Mouse (Mus musculus) spleen, postnatal 36 days (tissue): ENCODE measurements at regions not wholly inside any gene's neighbourhood (a gene's known extent, or its start where the extent isn't known, plus 50 kb on each side); places are given as distances from the start of the nearest gene placed in this dataset.
A peak's percentile ranks its signal among the peaks of the same experiment; 100 is the strongest.
"Not testable (repeated sequence)": the region's sequence is repeated elsewhere in the genome, so short reads cannot be mapped to it uniquely, and the experiment has no call there.

Experiments used
- DNase-seq, 2 experiments: peaks; one replicate each; pipeline ENCODE4 v3.0.0; 2022; ENCODE audit warnings: low spot score in 2 of 2, mixed read lengths in 1 of 2

- DNase-seq: no peak
Observed at GRCm38 (mm10) chr1:165017793-165018192, 82.5 kb upstream of the Xcl1 start.

DNA sequence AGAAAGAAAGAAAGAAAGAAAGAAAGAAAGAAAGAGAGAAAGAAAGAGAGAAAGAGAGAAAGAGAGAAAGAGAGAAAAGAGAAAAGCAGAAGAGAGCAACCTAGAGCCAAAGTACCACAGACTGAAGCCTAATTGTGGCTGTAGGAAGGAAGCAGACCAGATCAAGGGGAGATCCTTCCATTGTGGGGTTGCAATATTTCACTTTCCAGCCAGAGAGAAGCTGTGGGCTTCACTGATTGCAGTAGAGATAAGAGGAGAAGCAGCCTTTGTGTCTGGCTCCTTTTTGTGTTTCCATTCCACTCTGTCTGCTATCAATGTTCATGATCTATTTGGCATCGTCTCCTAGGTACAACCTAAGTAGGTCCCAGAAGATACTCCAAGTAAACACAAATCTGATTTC, 79.0 kb upstream of the Xcl1 start:
- no peak for DNase-seq

- no peak for DNase-seq
Observed at GRCm38 (mm10) chr1:165013428-165013827, 78.1 kb upstream of the Xcl1 start.

GRCm38 (mm10) chr1:165012376-165012775, 77.0 kb upstream of the Xcl1 start:
- no peak for DNase-seq

- peak; percentile 1 to 6 for DNase-seq
Observed at GRCm38 (mm10) chr1:164999515-164999914, 64.2 kb upstream of the Xcl1 start.

GRCm38 (mm10) chr1:164998621-164999020, 63.3 kb upstream of the Xcl1 start:
- DNase-seq: no peak

GRCm38 (mm10) chr1:164997660-164998059, 62.3 kb upstream of the Xcl1 start:
- no peak for DNase-seq

- no peak for DNase-seq
Observed at GRCm38 (mm10) chr1:164994247-164994660, 58.9 kb upstream of the Xcl1 start.

DNA sequence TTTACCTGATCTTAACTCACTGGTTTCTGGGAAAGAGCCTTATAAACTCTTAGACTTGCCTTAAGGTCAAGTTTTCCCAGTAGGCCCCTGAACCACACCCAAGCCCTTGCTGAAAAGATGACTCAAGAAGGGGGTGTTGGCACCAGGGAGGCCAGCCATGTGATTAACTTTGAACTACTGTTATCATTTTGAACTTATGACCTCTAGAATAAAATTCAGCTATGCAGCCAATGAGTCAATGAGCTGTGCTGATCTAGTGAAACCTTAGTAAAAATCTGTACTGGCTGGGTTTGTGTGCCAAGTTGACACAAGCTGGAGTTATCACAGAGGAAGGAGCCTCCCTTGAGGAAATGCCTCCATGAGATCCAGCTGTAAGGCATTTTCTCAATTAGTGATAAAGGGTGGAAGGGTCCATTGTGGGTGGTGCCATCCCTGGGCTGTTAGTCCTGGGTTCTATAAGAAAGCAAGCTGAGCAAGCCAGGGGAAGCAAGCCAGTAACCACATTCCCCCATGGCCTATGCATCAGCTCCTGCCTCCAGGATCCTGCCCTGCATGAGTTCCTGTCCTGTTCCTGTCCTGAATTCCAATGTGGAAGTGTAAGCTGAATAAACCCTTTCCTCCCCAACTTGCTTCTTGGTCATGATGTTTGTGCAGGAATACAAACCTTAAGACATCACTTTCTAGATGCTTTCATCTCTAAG, 58.0 kb upstream of the Xcl1 start:
- DNase-seq: not testable (repeated sequence)

DNA sequence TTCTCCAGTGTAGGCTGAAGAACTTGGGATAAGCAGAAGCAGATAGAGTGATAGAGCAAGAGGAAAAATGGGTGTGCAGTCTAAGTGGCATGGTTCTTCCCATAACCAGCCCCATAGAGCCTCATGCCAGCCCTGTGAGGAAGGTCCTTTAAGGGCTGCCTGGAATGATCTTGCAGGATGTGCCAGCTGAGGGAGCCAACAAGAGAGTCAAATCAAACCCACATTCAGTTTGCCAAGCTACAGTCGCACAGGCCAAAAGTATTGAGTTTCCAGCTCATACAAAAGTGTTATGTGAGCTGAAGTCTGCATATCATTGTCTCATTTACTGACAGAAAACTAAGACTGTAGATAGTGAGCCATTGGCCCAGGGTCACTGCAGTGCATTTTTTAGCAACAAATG, 53.7 kb upstream of the Xcl1 start:
- DNase-seq: no peak

DNA sequence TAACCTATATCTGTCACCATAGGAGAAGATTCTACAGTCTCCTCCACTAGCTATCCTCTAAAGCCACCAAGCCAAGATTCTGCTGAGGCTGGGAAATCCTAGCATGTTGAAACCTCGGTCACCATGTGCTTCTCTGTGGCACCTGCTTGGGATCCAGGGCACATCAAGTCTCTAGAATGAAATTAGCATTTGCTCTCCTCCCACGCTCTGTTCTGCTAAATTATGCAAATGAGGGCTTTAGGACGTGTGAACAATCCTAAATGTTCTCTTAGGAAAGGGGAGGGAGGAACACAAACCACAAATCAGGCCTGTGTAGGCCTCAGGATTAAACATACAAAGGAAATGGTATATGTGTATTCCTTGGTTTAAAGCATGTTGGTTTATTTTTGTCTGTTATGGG, 52.9 kb upstream of the Xcl1 start:
- DNase-seq: no peak

DNA sequence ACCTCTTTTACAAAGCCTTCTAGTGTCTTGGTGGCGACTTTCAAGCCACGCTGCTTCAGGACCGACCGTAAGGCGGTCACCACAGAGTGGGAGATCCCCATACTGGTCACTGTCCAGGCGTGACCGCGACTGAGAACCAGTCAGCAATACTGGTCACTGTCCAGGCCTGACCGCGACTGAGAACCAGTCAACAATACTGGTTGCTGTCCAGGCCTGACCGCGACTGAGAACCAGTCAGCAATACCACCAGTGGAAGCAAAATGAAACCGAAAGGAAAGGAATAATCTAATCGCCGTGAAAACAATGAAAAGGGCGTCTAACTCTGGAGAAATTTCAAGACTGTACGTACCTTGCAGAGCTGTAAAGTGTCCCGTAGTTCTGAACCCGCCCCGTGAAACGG, 50.2 kb upstream of the Xcl1 start:
- DNase-seq: not testable (repeated sequence)
